ENCODE assay signal across 11 mouse cellular contexts in the genomic region with DNA sequence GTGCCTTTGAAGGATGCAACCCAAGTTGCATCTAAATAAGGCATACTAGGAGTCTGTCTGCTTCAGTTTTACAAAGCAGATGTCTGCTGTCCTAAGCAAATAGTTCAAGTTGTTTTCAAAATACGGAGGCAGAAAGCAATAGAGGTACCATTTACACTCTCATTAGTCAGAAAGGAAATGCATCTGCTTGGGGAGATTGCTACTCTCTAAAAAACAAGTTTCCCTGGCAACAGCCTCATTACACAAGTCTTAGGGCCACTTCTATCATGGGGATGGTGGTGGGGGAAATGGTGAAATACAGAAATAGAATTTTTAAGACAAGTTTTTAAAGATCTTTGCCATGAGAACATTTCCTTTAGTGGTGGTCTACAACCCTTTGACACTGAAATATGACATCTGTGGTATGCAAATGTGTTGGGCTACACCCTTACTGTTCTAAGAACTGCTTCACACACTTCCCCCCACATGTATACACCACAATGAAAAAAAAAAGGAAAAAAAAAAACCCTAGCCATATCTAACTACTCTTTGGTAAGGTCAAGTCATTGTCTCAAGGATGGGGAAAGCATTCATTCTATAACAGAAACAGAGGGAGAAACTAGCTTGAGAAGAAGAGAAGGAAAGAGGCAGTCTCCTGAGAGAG. TPM values are rescaled to one million over a fixed set of nuclear protein-coding genes. Genes with fewer than 3 reads are reported as not detected.
A peak's percentile ranks its signal among the peaks of the same experiment; 100 is the strongest.
DNase-seq lines count a peak whose midpoint lies in the region; ATAC-seq and TF ChIP-seq lines count a peak whose summit lies in the region.
"Had no signal": no experiment of that assay in that cellular context is flagged by ENCODE, and none has a peak within 500 bp of the region (broad histone marks: within the 10 kb centered on the region; RNA-seq: fewer than 3 reads in every experiment).

No protein-coding gene starts in this region.

- no peak for TF ChIP-seq CTCF in brain, embryonic 14.5 days (IDR thresholded peaks at IDR 0.05; ENCODE audit: borderline replicate concordance, extremely low read depth, insufficient read depth, insufficient read length)

- ATAC-seq in hematopoietic stem cell, adult 5-6 weeks (replicated peaks in 1 of 2; ENCODE audit: insufficient read depth in 1 of 2, low FRiP score in 2 of 2, low TSS enrichment in 1 of 2, low read depth in 1 of 2, poor library complexity in 2 of 2, severe bottlenecking in 2 of 2), result peak; percentile 85 to 88

- TF ChIP-seq POLR2A in brain, embryonic 14.5 days (IDR thresholded peaks at IDR 0.05; ENCODE audit: borderline replicate concordance, extremely low read depth, insufficient read depth, insufficient read length, poor library complexity, severe bottlenecking), result no peak

- peak; percentile 46 for DNase-seq in thymus, postnatal 0 days (ENCODE audit: low spot score)
- DNase-seq in thymus, postnatal 14 days, result no peak
- DNase-seq in brain, embryonic 14.5 days (ENCODE audit: low read depth), result peak; percentile 77
- no peak for DNase-seq in adrenal gland, adult 8-10 months
- no peak for DNase-seq in cerebellum, postnatal 25 days
- no peak for DNase-seq in gastrocnemius, postnatal 4 days (ENCODE audit: low spot score in 2 of 2)
- DNase-seq: gastrocnemius, postnatal 14 days; kidney, adult 11 months; lung, adult 2 months; right cerebral cortex, postnatal 4 days had no signal

RNA-seq across cellular contexts. Expression of a gene that starts 38.5 kb away (rescaled TPM):
- 42.8 and 48.0 TPM in 2 replicates for polyA plus RNA-seq in thymus, postnatal 0 days (2015; fragmentation: Nextera tagmentation; extraction: Ambion mirVana)
- polyA plus RNA-seq in brain, embryonic 14.5 days (2012; rRNA removed), result 44.4 and 53.5 TPM in 2 replicates
- 27.7 and 34.4 TPM in 2 replicates for total RNA-seq in hematopoietic stem cell, adult 5-6 weeks (2017)
- total RNA-seq in adrenal gland, adult 8-10 months (2022), result 10 to 100 TPM; 13.6 to 18.6 (median 15.3) TPM
- total RNA-seq in gastrocnemius, postnatal 4 days (2021), result 10 to 100 TPM; 15.3 to 17.1 TPM

Comparison
In these comparisons a context has a peak if more than half of its experiments do, and no peak if none do; other contexts are left out.
1. DNase-seq: peak in thymus, postnatal 0 days (single experiment) and brain, embryonic 14.5 days (single experiment); none in thymus, postnatal 14 days (single experiment), adrenal gland, adult 8-10 months (single experiment), cerebellum, postnatal 25 days (0 of 2) and gastrocnemius, postnatal 4 days (0 of 2).